Mouse (Mus musculus) megakaryocyte, embryonic 14.5 days (primary cell): Measurements from ENCODE around the gene Zbtb34.

ENCODE experiments used
- FLI1 ChIP-seq: IDR thresholded peaks from 2 replicates; pipeline ENCODE4 v1.6.1; 2012; ENCODE audit warnings: low read length, inconsistent platforms, mixed read lengths
- GATA1 ChIP-seq: IDR thresholded peaks from 3 replicates; pipeline ENCODE4 v1.6.1; 2012; ENCODE audit warnings: mixed read lengths, low read length, inconsistent platforms, borderline replicate concordance

- no peak for TF ChIP-seq FLI1
- TF ChIP-seq GATA1: no peak
Measured at GRCm38 (mm10) chr2:33477961-33478755, 47.0 kb upstream of the Zbtb34 start.
